Mouse (Mus musculus) left cerebral cortex, adult 9 months (tissue): ENCODE data around the gene Rasl11a.
"Not testable (repeated sequence)": the region's sequence is repeated elsewhere in the genome, so short reads cannot be mapped to it uniquely, and the experiment has no call there.

Experiments
- DNase-seq, 2 experiments: peaks; one replicate each; pipeline ENCODE4 v3.0.0; 2022; ENCODE audit warnings: low spot score in 2 of 2

Gene Rasl11a

GRCm38 (mm10) chr5:146844301-146844941, 450 bp upstream of the Rasl11a start:
- DNase-seq = no peak

- no peak for DNase-seq
Observed at GRCm38 (mm10) chr5:146846489-146846888, 1.6 kb downstream of the Rasl11a start.

GRCm38 (mm10) chr5:146848936-146849582, 4.2 kb downstream of the Rasl11a start:
- DNase-seq = no peak

GRCm38 (mm10) chr5:146856106-146856505, 11.2 kb downstream of the Rasl11a start:
- DNase-seq = no peak

GRCm38 (mm10) chr5:146857620-146858019, 12.7 kb downstream of the Rasl11a start:
- no peak for DNase-seq

GRCm38 (mm10) chr5:146858772-146859171, 13.9 kb downstream of the Rasl11a start:
- DNase-seq = no peak

GRCm38 (mm10) chr5:146859246-146859645, 14.4 kb downstream of the Rasl11a start:
- DNase-seq = no peak

GRCm38 (mm10) chr5:146860222-146860998, 15.5 kb downstream of the Rasl11a start:
- DNase-seq = no peak

GRCm38 (mm10) chr5:146861588-146861987, 16.7 kb downstream of the Rasl11a start:
- DNase-seq = peak; percentile 48 to 72

- DNase-seq = no peak
Observed at GRCm38 (mm10) chr5:146865511-146865910, 20.6 kb downstream of the Rasl11a start.

GRCm38 (mm10) chr5:146866277-146866676, 21.4 kb downstream of the Rasl11a start:
- DNase-seq = no peak

- peak; percentile 84 to 90 for DNase-seq
Observed at GRCm38 (mm10) chr5:146867246-146867945, 22.5 kb downstream of the Rasl11a start.

- DNase-seq = peak in 1 of 2 experiments; percentile 33
Observed at GRCm38 (mm10) chr5:146867946-146868314, 23.1 kb downstream of the Rasl11a start.

- DNase-seq = no peak
Observed at GRCm38 (mm10) chr5:146872981-146873631, 28.2 kb downstream of the Rasl11a start.

- DNase-seq = no peak
Observed at GRCm38 (mm10) chr5:146876024-146876423, 31.2 kb downstream of the Rasl11a start.

- DNase-seq = not testable (repeated sequence)
Observed at GRCm38 (mm10) chr5:146877882-146878281, 33.0 kb downstream of the Rasl11a start.

GRCm38 (mm10) chr5:146882261-146882660, 37.4 kb downstream of the Rasl11a start:
- DNase-seq = no peak

- DNase-seq = no peak
Observed at GRCm38 (mm10) chr5:146883053-146883452, 38.2 kb downstream of the Rasl11a start.

- DNase-seq = no peak
Observed at GRCm38 (mm10) chr5:146883486-146884272, 38.8 kb downstream of the Rasl11a start.

- DNase-seq = peak in 1 of 2 experiments; percentile 22
Observed at GRCm38 (mm10) chr5:146891127-146891526, 46.3 kb downstream of the Rasl11a start.

GRCm38 (mm10) chr5:146892904-146893303, 48.0 kb downstream of the Rasl11a start:
- DNase-seq = no peak
